Mouse (Mus musculus) left cerebral cortex, postnatal 25 days (tissue): ENCODE results near the gene Lmo2. TPM values are rescaled to one million over a fixed set of nuclear protein-coding genes. Genes with fewer than 3 reads are reported as not detected.

Experiments
- DNase-seq, 2 experiments: peaks; one replicate each; pipeline ENCODE4 v3.0.0; 2022; ENCODE audit warnings: low spot score in 2 of 2, mixed read lengths in 1 of 2
- intact Hi-C: fragments of 180-260 bp; cut with DNase I; formaldehyde crosslinking; loops from one replicate; pipeline ENCODE4 v1.15.1; 2025
- total RNA-seq, 2 experiments: library from RNA; stranded (reverse); gene quantifications; 2 replicates each; pipeline ENCODE4 v1.2.3; 2021

Lmo2 gene
- total RNA-seq, 2 experiments from 2014 or later = 16.7 to 22.7 TPM

GRCm38 (mm10) chr2:103938573-103938972 lies 19.2 kb upstream of the Lmo2 start:
- intact Hi-C loops = no loop called here

DNA sequence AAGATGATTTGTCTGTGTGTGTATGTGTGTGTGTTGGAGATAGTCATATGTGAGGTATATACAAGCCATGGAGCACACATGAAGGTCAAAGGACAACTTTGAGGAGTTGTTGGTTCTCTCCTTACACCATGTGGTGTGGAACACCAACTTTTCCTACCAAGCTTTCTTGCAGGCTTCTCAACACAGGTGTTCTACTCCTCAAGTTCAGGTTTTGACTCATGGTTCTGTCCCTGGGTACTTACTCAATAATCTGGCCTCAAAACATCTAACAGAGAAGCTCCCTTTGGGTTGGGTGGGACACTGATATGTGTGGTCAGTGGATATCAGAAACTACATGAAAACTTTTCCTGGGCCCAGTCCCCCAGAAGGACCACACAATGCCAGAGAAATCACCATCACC lies 18.8 kb upstream of the Lmo2 start:
- intact Hi-C loops = no loop called here
- no peak for DNase-seq

More at GRCm38 (mm10) chr2:103938573-103938972, 19.2 kb upstream of the Lmo2 start:
- DNase-seq = no peak

GRCm38 (mm10) chr2:103941085-103941484 lies 16.7 kb upstream of the Lmo2 start:
- intact Hi-C loops = no loop called here
- no peak for DNase-seq

GRCm38 (mm10) chr2:103944859-103945258 lies 12.9 kb upstream of the Lmo2 start:
- intact Hi-C loops = no loop called here

DNA sequence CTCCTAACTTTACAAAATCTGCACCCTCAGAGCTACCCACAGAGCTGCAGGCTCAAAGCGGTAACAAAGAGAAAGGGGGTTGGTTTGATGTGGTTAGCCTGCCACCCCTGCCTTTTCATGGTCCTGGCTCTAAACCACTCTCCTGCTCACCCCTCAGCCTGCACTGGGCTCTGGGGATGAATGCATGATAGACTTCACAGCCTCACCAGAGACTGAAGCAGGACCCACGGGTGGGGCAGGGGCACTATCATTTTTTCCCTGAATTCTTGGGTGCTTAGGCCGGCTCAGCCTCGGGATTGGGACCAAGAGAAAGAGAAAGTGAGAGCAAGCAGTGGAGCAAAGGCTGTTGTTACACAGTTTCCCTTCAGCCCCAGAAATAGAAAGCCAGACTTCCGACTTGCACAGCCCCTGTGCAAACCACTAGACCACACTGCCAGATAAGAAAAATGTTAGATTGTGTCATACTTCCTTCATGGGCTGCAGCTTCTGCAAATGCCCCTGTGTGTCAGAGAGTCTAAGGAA lies 12.2 kb upstream of the Lmo2 start:
- intact Hi-C loops = no loop called here
- no peak for DNase-seq

More at GRCm38 (mm10) chr2:103944859-103945258, 12.9 kb upstream of the Lmo2 start:
- DNase-seq = no peak

GRCm38 (mm10) chr2:103946892-103947291 lies 10.9 kb upstream of the Lmo2 start:
- no peak for DNase-seq
- intact Hi-C loops = no loop called here

- no peak for DNase-seq
- intact Hi-C loops = no loop called here
Measured at GRCm38 (mm10) chr2:103947982-103948655, 9.7 kb upstream of the Lmo2 start.

DNA sequence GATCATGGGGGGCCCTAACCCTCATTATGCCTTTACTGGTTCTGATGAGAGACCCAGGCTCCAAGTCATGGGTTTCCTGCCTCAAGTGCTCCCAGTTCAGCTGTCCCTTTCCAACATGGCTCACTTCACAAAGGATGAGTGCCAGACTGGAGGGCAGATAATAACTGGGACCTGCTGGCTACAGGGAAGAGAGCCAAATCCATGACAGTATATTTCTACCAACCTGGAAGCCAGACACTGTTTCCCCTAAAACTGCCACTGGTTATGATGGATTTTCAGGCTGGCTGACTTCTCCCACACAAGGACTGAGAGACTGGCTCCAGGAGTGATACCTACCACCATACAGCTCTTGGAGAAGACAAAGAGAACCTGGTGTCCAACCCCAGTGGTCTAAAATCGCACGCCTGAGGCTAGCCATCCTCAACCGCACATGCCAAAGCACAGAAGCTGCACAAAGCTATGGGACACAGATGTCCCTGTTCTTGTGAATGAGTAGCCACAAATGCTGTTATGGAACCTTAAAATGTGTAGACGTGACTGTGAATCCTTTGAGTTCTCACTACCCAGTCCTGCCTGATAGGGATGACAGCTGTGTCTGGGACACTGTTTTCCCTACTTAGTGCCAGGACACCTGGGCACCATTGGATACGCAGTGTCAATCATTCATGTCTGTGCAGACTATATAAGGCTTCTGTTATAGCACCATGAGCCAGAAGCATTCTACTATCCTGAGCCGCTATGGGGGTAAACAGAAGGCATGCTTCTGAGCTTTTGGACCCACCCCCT lies 4.5 kb upstream of the Lmo2 start:
- no peak for DNase-seq
- intact Hi-C loops = no loop called here

- intact Hi-C loops = no loop called here
- no peak for DNase-seq
Measured at GRCm38 (mm10) chr2:103955714-103956113, 2.1 kb upstream of the Lmo2 start.

GRCm38 (mm10) chr2:103956867-103957266 lies 919 bp upstream of the Lmo2 start:
- no peak for DNase-seq
- intact Hi-C loops = no loop called here

- no peak for DNase-seq
- intact Hi-C loops = no loop called here
Measured at GRCm38 (mm10) chr2:103958634-103959033, 848 bp downstream of the Lmo2 start.

DNA sequence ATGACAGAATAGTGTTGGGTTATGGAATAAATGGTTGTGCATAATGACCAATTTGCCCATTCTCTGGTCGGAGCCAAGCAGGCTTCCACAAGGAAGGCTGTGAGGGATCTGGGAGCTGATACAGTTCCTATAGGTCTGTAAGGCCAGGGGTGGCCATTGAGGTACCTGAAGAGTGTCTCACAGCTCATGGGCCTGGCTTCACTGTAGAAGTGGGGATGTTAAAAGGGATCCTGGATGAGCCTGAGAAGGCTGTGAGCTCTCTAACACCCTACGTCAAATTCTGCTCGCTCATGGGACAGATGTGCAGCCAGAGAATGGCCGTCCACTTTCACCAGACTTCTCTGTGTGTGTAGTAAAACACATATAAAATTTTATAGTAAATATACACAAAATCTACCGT lies 1.3 kb downstream of the Lmo2 start:
- intact Hi-C loops = no loop called here
- DNase-seq = no peak

- no peak for DNase-seq
- intact Hi-C loops = no loop called here
Measured at GRCm38 (mm10) chr2:103959574-103959973, 1.8 kb downstream of the Lmo2 start.

DNA sequence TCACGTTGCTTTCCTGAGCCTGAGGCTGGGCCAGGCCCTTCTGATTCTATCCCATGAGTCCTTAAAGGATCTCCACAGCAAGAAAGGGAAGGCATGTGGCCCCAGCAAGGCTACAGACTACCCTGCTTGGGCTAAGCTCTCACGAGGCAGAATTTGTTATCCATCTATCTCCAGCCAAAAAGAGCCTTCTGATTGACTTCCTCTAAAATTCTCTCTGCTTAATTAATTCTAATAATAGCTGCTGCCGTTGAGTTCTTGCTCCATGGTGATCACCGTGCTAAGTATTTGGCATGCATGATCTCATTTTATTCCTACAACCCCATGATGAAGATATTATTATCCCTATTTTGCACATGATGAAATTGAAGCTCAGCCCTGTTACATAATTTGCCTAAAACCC lies 4.6 kb downstream of the Lmo2 start:
- intact Hi-C loops = no loop called here
- no peak for DNase-seq

- DNase-seq = no peak
- intact Hi-C loops = no loop called here
Measured at GRCm38 (mm10) chr2:103965391-103965790, 7.6 kb downstream of the Lmo2 start.

DNA sequence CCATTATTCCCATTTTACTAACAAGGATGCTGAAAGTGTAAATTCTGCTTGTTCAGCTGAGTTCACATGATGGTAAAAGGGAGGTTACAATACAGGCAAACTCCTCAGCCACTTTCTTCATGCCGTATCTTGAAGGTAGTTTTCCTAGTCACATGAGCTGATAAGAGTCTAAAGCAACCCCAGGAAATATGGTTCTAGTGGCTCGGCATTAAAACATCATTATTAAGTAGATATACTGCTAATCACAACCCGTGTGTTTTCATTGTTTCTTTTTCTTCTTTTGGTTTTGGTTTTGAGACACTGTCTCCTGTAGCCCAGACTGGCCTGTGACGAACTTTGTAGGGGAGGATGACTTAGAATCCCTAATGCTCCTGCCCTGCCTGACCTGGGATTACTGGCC lies 10.4 kb downstream of the Lmo2 start:
- intact Hi-C loops = no loop called here
- DNase-seq = no peak

GRCm38 (mm10) chr2:103968919-103969436 lies 11.2 kb downstream of the Lmo2 start:
- no peak for DNase-seq
- intact Hi-C loops = no loop called here

- peak; percentile 55 to 67 for DNase-seq
- intact Hi-C loops = no loop called here
Measured at GRCm38 (mm10) chr2:103969437-103970040, 11.8 kb downstream of the Lmo2 start.

GRCm38 (mm10) chr2:103970041-103970790 lies 12.4 kb downstream of the Lmo2 start:
- peak; percentile 26 to 33 for DNase-seq
- intact Hi-C loops = no loop called here
